Mouse (Mus musculus): Measurements from ENCODE around the gene Tshz2.
"Not testable (repeated sequence)": the region's sequence is repeated elsewhere in the genome, so short reads cannot be mapped to it uniquely, and the experiment has no call there.

Gene Tshz2

GRCm38 (mm10) chr2:169814757-169815156 is 181.9 kb downstream of the Tshz2 start:
- DNase-seq = no peak

- no peak for DNase-seq
These were observed 188.2 kb downstream of the Tshz2 start for GRCm38 (mm10) chr2:169821021-169821441.

GRCm38 (mm10) chr2:169825908-169826307 is 193.1 kb downstream of the Tshz2 start:
- no peak for DNase-seq

- DNase-seq = no peak
These were observed 193.5 kb downstream of the Tshz2 start for GRCm38 (mm10) chr2:169826316-169826715.

- no peak for DNase-seq
These were observed 194.0 kb downstream of the Tshz2 start for GRCm38 (mm10) chr2:169826833-169827232.

GRCm38 (mm10) chr2:169832184-169832583 is 199.4 kb downstream of the Tshz2 start:
- DNase-seq = no peak

GRCm38 (mm10) chr2:169833638-169834037 is 200.8 kb downstream of the Tshz2 start:
- DNase-seq = no peak

GRCm38 (mm10) chr2:169834602-169835001 is 201.8 kb downstream of the Tshz2 start:
- no peak for DNase-seq

GRCm38 (mm10) chr2:169837031-169837605 is 204.3 kb downstream of the Tshz2 start:
- no peak for DNase-seq

- DNase-seq = no peak
These were observed 205.7 kb downstream of the Tshz2 start for GRCm38 (mm10) chr2:169838521-169838920.

GRCm38 (mm10) chr2:169841442-169841841 is 208.6 kb downstream of the Tshz2 start:
- peak; percentile 8 to 14 for DNase-seq

- DNase-seq = no peak
These were observed 209.7 kb downstream of the Tshz2 start for GRCm38 (mm10) chr2:169842494-169842893.

- no peak for DNase-seq
These were observed 210.7 kb downstream of the Tshz2 start for GRCm38 (mm10) chr2:169843553-169843952.

- DNase-seq = peak; percentile 24 to 57
These were observed 216.3 kb downstream of the Tshz2 start for GRCm38 (mm10) chr2:169849077-169849476.

- DNase-seq = no peak
These were observed 216.7 kb downstream of the Tshz2 start for GRCm38 (mm10) chr2:169849541-169849940.

GRCm38 (mm10) chr2:169851606-169852005 is 218.8 kb downstream of the Tshz2 start:
- no peak for DNase-seq

GRCm38 (mm10) chr2:169854491-169854890 is 221.7 kb downstream of the Tshz2 start:
- DNase-seq = no peak

GRCm38 (mm10) chr2:169857041-169857440 is 224.2 kb downstream of the Tshz2 start:
- DNase-seq = not testable (repeated sequence)

- no peak for DNase-seq
These were observed 226.5 kb downstream of the Tshz2 start for GRCm38 (mm10) chr2:169859078-169859855.

- no peak for DNase-seq
These were observed 228.1 kb downstream of the Tshz2 start for GRCm38 (mm10) chr2:169860895-169861294.

GRCm38 (mm10) chr2:169862701-169863100 is 229.9 kb downstream of the Tshz2 start:
- DNase-seq = no peak

- no peak for DNase-seq
These were observed 236.7 kb downstream of the Tshz2 start for GRCm38 (mm10) chr2:169869468-169869867.

GRCm38 (mm10) chr2:169870503-169870902 is 237.7 kb downstream of the Tshz2 start:
- no peak for DNase-seq

GRCm38 (mm10) chr2:169871436-169872060 is 238.7 kb downstream of the Tshz2 start:
- no peak for DNase-seq

Data from cerebellum, postnatal 25 days (tissue).